Mouse (Mus musculus) myocyte (in vitro differentiated cells): ENCODE results near the gene Pdk4.

ENCODE experiments used
- CEBPB ChIP-seq: IDR thresholded peaks from 2 replicates; pipeline ENCODE4 v1.6.1; 2011; ENCODE audit warnings: mild to moderate bottlenecking, moderate library complexity; ENCODE audit not compliant: poor library complexity, insufficient read depth, severe bottlenecking
- POLR2A ChIP-seq: IDR thresholded peaks from one replicate; pipeline ENCODE4 v1.6.1; 2011; ENCODE audit warnings: low read depth, mild to moderate bottlenecking, control low read depth, moderate library complexity; ENCODE audit not compliant: insufficient read length

DNA sequence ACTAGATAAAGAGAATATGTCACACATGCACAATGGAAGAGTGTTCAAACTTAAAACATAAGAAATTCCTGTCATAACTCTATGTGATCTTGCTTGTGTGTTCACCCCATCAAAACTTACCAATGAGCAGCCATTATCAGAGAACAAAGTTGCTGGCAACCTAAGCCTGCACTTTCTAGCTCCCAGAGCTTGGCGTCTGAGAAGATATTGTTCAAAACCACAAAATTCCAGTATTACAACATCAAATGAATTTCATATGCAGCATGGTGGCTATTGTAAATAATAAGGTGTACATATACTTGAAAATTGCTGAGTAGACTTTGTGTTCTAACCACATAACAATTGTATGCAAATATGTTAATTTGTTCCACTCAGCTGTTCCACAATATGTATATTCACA is 6.7 kb upstream of the Pdk4 start:
- TF ChIP-seq POLR2A (no peak), CEBPB (no peak)
